Mouse (Mus musculus) lung, adult 2 months (tissue): Measurements from ENCODE around the gene Gm17617.

ENCODE experiments used
- CTCF ChIP-seq: fragments of 200-500 bp; IDR thresholded peaks from 2 replicates; pipeline ENCODE4 v1.5.1; 2011; ENCODE audit warnings: mild to moderate bottlenecking, low read length, control low read depth; ENCODE audit not compliant: insufficient read depth
- POLR2A ChIP-seq: fragments of 200-500 bp; IDR thresholded peaks from 2 replicates; pipeline ENCODE4 v1.6.1; 2011; ENCODE audit warnings: low read depth, mild to moderate bottlenecking, control low read depth, low read length, borderline replicate concordance; ENCODE audit errors: extremely low read depth

DNA sequence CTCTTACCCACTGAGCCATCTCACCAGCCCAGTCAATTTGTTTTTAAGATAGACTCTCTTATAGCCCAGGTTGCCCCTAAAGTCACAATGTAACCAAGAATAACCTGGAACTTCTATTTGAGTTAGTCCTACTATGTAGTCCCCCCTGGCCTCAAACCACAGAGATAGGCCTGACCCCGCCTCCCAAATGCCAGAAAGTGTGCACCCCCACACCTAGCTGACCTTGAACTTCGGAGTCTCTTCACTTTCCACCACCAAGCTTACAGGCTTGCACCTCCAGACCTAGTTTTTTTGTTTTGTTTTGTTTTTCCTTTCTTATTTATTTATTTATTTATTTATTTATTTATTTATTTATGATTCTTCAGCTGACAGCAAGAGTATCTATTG lies 48.4 kb upstream of the Gm17617 start:
- TF ChIP-seq CTCF: no peak
- no peak for TF ChIP-seq POLR2A
